Mouse (Mus musculus): ENCODE data around the gene Vax1. TPM values are rescaled to one million over a fixed set of nuclear protein-coding genes. Genes with fewer than 3 reads are reported as not detected.

Vax1 gene
- polyA plus RNA-seq, 1 experiment from 2014 or later = not detected

- no peak overlapping the region for H3K27ac ChIP-seq (ENCODE audit: poor library complexity, severe bottlenecking)
- under 1% methylated on average over 65 of the region's 65 CpGs for WGBS
- no peaks in the 10 kb centered on the region for H3K36me3 ChIP-seq
- H3K4me1 ChIP-seq (replicated peaks) = peaks cover 29% of the 10 kb centered on the region
- no peaks in the 10 kb centered on the region for H3K9me3 ChIP-seq (replicated peaks)
- peaks cover 98% of the 10 kb centered on the region for H3K27me3 ChIP-seq (replicated peaks)
- H3K4me2 ChIP-seq = peak overlapping the region; percentile 66
- peak; percentile 28; the same call in 1 of the 2 replicates for ATAC-seq (ENCODE audit: insufficient number of reproducible peaks, low FRiP score)
- H3K4me3 ChIP-seq = peak overlapping the region; percentile 37
- H3K9ac ChIP-seq = peak overlapping the region; percentile 1; the same call in 1 of the 2 replicates
These were observed 517 bp downstream of the Vax1 start for GRCm38 (mm10) chr19:59169143-59169935.

GRCm38 (mm10) chr19:59168386-59168905 is 1.4 kb downstream of the Vax1 start:
- no peak for ATAC-seq (ENCODE audit: insufficient number of reproducible peaks, low FRiP score)
- Histone ChIP-seq H3K9me3 (replicated peaks) (no peaks in the 10 kb centered on the region), H3K27me3 (replicated peaks) (peaks cover 98% of the 10 kb centered on the region), H3K36me3 (no peaks in the 10 kb centered on the region), H3K4me2 (no peak overlapping the region), H3K4me3 (no peak overlapping the region), H3K9ac (no peak overlapping the region), H3K4me1 (replicated peaks) (peaks cover 29% of the 10 kb centered on the region), H3K27ac (ENCODE audit: poor library complexity, severe bottlenecking) (no peak overlapping the region)
- 4% methylated on average over 17 of the region's 17 CpGs for WGBS

GRCm38 (mm10) chr19:59167871-59168270 is 2.0 kb downstream of the Vax1 start:
- 42% methylated on average over 5 of the region's 5 CpGs for WGBS
- no peak overlapping the region for H3K27ac ChIP-seq (ENCODE audit: poor library complexity, severe bottlenecking)
- H3K27me3 ChIP-seq (replicated peaks) = peaks cover 98% of the 10 kb centered on the region
- no peak overlapping the region for H3K4me2 ChIP-seq
- H3K9ac ChIP-seq = no peak overlapping the region
- no peak overlapping the region for H3K4me3 ChIP-seq
- H3K9me3 ChIP-seq (replicated peaks) = no peaks in the 10 kb centered on the region
- H3K36me3 ChIP-seq = no peaks in the 10 kb centered on the region
- no peak for ATAC-seq (ENCODE audit: insufficient number of reproducible peaks, low FRiP score)
- H3K4me1 ChIP-seq (replicated peaks) = peaks cover 29% of the 10 kb centered on the region

GRCm38 (mm10) chr19:59166879-59167278 is 3.0 kb downstream of the Vax1 start:
- ATAC-seq (ENCODE audit: insufficient number of reproducible peaks, low FRiP score) = no peak
- Histone ChIP-seq H3K9ac (peak overlapping the region; percentile 49; the same call in 1 of the 2 replicates), H3K9me3 (replicated peaks) (no peaks in the 10 kb centered on the region), H3K4me1 (replicated peaks) (peaks cover 29% of the 10 kb centered on the region), H3K4me2 (peak overlapping the region; percentile 94), H3K36me3 (no peaks in the 10 kb centered on the region), H3K27me3 (replicated peaks) (peaks cover 98% of the 10 kb centered on the region), H3K27ac (ENCODE audit: poor library complexity, severe bottlenecking) (no peak overlapping the region), H3K4me3 (peak overlapping the region; percentile 54)
- WGBS = 7% methylated on average over 13 of the region's 13 CpGs

GRCm38 (mm10) chr19:59166311-59166761 is 3.5 kb downstream of the Vax1 start:
- H3K36me3 ChIP-seq = no peaks in the 10 kb centered on the region
- H3K9ac ChIP-seq = peak overlapping the region; percentile 49
- no peaks in the 10 kb centered on the region for H3K9me3 ChIP-seq (replicated peaks)
- no peak overlapping the region for H3K27ac ChIP-seq (ENCODE audit: poor library complexity, severe bottlenecking)
- H3K4me2 ChIP-seq = peak overlapping the region; percentile 94
- 0 out of 2 replicates have a peak, but pooled peaks have one; percentile 33 for ATAC-seq (ENCODE audit: insufficient number of reproducible peaks, low FRiP score)
- H3K27me3 ChIP-seq (replicated peaks) = peaks cover 98% of the 10 kb centered on the region
- peaks cover 26% of the 10 kb centered on the region for H3K4me1 ChIP-seq (replicated peaks)
- under 1% methylated on average over 54 of the region's 55 CpGs for WGBS
- peak overlapping the region; percentile 54 for H3K4me3 ChIP-seq

GRCm38 (mm10) chr19:59165577-59165976 is 4.3 kb downstream of the Vax1 start:
- H3K4me1 ChIP-seq (replicated peaks) = peaks cover 23% of the 10 kb centered on the region
- no peak overlapping the region for H3K9ac ChIP-seq
- WGBS = 11% methylated on average over 7 of the region's 7 CpGs
- H3K4me2 ChIP-seq = peak overlapping the region; percentile 94
- H3K36me3 ChIP-seq = no peaks in the 10 kb centered on the region
- ATAC-seq (ENCODE audit: insufficient number of reproducible peaks, low FRiP score) = no peak
- H3K27ac ChIP-seq (ENCODE audit: poor library complexity, severe bottlenecking) = no peak overlapping the region
- peak overlapping the region; percentile 54 for H3K4me3 ChIP-seq
- no peaks in the 10 kb centered on the region for H3K9me3 ChIP-seq (replicated peaks)
- H3K27me3 ChIP-seq (replicated peaks) = peaks cover 98% of the 10 kb centered on the region

- WGBS = 14% methylated on average over 16 of the region's 16 CpGs
These were observed 4.8 kb downstream of the Vax1 start for GRCm38 (mm10) chr19:59164896-59165560.

GRCm38 (mm10) chr19:59164111-59164510 is 5.7 kb downstream of the Vax1 start:
- no peak for ATAC-seq (ENCODE audit: insufficient number of reproducible peaks, low FRiP score)
- Histone ChIP-seq H3K4me3 (no peak overlapping the region), H3K27me3 (replicated peaks) (peaks cover 95% of the 10 kb centered on the region), H3K36me3 (no peaks in the 10 kb centered on the region), H3K4me2 (no peak overlapping the region), H3K9me3 (replicated peaks) (no peaks in the 10 kb centered on the region), H3K9ac (no peak overlapping the region), H3K4me1 (replicated peaks) (peaks cover 10% of the 10 kb centered on the region), H3K27ac (ENCODE audit: poor library complexity, severe bottlenecking) (no peak overlapping the region)
- WGBS = 19% methylated on average over 1 of the region's 1 CpGs

More at GRCm38 (mm10) chr19:59164896-59165560, 4.8 kb downstream of the Vax1 start:
- H3K27ac ChIP-seq (ENCODE audit: poor library complexity, severe bottlenecking) = no peak overlapping the region
- ATAC-seq (ENCODE audit: insufficient number of reproducible peaks, low FRiP score) = no peak
- no peak overlapping the region for H3K4me3 ChIP-seq
- H3K9ac ChIP-seq = no peak overlapping the region
- H3K9me3 ChIP-seq (replicated peaks) = no peaks in the 10 kb centered on the region
- no peak overlapping the region for H3K4me2 ChIP-seq
- H3K27me3 ChIP-seq (replicated peaks) = peaks cover 97% of the 10 kb centered on the region
- H3K4me1 ChIP-seq (replicated peaks) = peaks cover 18% of the 10 kb centered on the region
- no peaks in the 10 kb centered on the region for H3K36me3 ChIP-seq

GRCm38 (mm10) chr19:59156702-59157101 is 13.2 kb downstream of the Vax1 start:
- H3K4me1 ChIP-seq (replicated peaks) = no peaks in the 10 kb centered on the region
- peaks cover 42% of the 10 kb centered on the region for H3K27me3 ChIP-seq (replicated peaks)
- H3K9me3 ChIP-seq (replicated peaks) = no peaks in the 10 kb centered on the region
- no peak overlapping the region for H3K4me3 ChIP-seq
- no peak overlapping the region for H3K9ac ChIP-seq
- H3K4me2 ChIP-seq = no peak overlapping the region
- H3K36me3 ChIP-seq = no peaks in the 10 kb centered on the region
- 58% methylated on average over 4 of the region's 4 CpGs for WGBS
- no peak for ATAC-seq (ENCODE audit: insufficient number of reproducible peaks, low FRiP score)
- no peak overlapping the region for H3K27ac ChIP-seq (ENCODE audit: poor library complexity, severe bottlenecking)

- H3K4me1 ChIP-seq (replicated peaks) = no peaks in the 10 kb centered on the region
- H3K27me3 ChIP-seq (replicated peaks) = peaks cover 23% of the 10 kb centered on the region
- H3K4me2 ChIP-seq = no peak overlapping the region
- H3K4me3 ChIP-seq = no peak overlapping the region
- 75% methylated on average over 2 of the region's 2 CpGs for WGBS
- no peaks in the 10 kb centered on the region for H3K36me3 ChIP-seq
- H3K9me3 ChIP-seq (replicated peaks) = no peaks in the 10 kb centered on the region
- no peak overlapping the region for H3K9ac ChIP-seq
- H3K27ac ChIP-seq (ENCODE audit: poor library complexity, severe bottlenecking) = no peak overlapping the region
- no peak for ATAC-seq (ENCODE audit: insufficient number of reproducible peaks, low FRiP score)
These were observed 15.7 kb downstream of the Vax1 start for GRCm38 (mm10) chr19:59154171-59154570.

- Histone ChIP-seq H3K4me2 (no peak overlapping the region), H3K36me3 (no peaks in the 10 kb centered on the region), H3K27ac (ENCODE audit: poor library complexity, severe bottlenecking) (no peak overlapping the region), H3K4me1 (replicated peaks) (no peaks in the 10 kb centered on the region), H3K4me3 (no peak overlapping the region), H3K27me3 (replicated peaks) (peaks cover 11% of the 10 kb centered on the region), H3K9ac (no peak overlapping the region), H3K9me3 (replicated peaks) (no peaks in the 10 kb centered on the region)
- no peak for ATAC-seq (ENCODE audit: insufficient number of reproducible peaks, low FRiP score)
- 67% methylated on average over 9 of the region's 9 CpGs for WGBS
These were observed 24.2 kb downstream of the Vax1 start for GRCm38 (mm10) chr19:59145492-59146140.
